Mouse (Mus musculus): ENCODE data around the gene Cep112.

DNA sequence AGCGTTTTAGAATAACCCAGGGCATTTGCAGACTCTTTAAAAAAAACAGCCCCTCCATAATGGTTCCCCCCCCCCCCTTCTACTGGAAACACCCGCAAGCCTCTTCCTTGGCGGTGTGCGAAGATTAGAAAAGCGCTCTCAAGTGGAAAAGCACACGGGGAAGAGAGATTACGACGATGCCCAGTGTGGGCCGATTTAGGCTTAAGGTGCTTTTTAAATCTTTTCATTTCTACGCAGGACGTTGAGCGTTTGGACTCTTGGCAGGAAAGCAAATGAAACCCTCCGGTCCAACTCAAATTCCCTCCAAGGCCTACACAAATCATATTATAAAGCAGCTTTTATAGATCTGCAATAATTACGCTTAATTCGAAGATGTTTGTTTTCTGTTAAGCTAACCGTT, 465.6 kb downstream of the Cep112 start:
- TF ChIP-seq POLR2A (IDR thresholded peaks at IDR 0.05; ENCODE audit: borderline replicate concordance, control insufficient read depth, low read depth, low read length) (no peak), CTCF (IDR thresholded peaks at IDR 0.05; ENCODE audit: control insufficient read depth, insufficient read depth, low read length) (no peak)

All from bone marrow, adult 2 months (tissue).